Mouse (Mus musculus): ENCODE data around the gene Fam181b.

GRCm38 (mm10) chr7:93079420-93079784 lies 263 bp upstream of the Fam181b start:
- no peak for TF ChIP-seq CTCF (IDR thresholded peaks at IDR 0.05; ENCODE audit: control insufficient read depth, insufficient read depth, low read length)
- no peak for TF ChIP-seq POLR2A (IDR thresholded peaks at IDR 0.05; ENCODE audit: borderline replicate concordance, control insufficient read depth, low read depth, low read length)
